Mouse (Mus musculus): ENCODE data around the gene Brca1. TPM values are rescaled to one million over a fixed set of nuclear protein-coding genes. Genes with fewer than 3 reads are reported as not detected.
A peak's percentile ranks its signal among the peaks of the same experiment; 100 is the strongest.

The Brca1 gene
- polyA plus RNA-seq, 1 experiment from 2014 or later, result 2.1 TPM

DNA sequence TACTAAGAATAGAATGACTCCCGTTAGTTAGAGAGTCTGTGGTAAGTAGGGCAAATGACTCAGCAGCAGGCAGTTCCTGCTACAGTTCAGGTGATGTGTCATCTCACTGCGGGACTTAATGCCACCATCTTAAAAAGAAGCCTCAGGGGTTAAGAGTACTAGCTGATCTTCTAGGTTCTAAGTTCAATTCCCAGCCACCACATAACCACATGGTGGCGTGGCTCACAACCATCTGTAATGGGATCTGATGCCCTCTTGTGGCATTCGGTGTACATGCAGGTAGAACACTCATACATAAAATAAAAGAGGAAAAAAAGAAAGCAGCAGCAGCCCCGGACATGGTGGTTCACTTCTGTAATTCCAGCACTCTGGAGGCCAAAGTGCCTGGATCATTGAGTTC is 10.6 kb upstream of the Brca1 start:
- Histone ChIP-seq H3K27ac (no peak overlapping the region), H3K36me3 (ENCODE audit: inconsistent target) (peaks cover 65% of the 10 kb centered on the region), H3K4me3 (ENCODE audit: inconsistent target) (no peak overlapping the region), H3K79me2 (ENCODE audit: inconsistent target) (peaks cover 23% of the 10 kb centered on the region)
- 12% methylated on average over 5 of the region's 5 CpGs for WGBS (ENCODE audit: missing documents)

- Histone ChIP-seq H3K4me3 (ENCODE audit: inconsistent target) (no peak overlapping the region), H3K79me2 (ENCODE audit: inconsistent target) (peaks cover 68% of the 10 kb centered on the region), H3K36me3 (ENCODE audit: inconsistent target) (peaks cover 52% of the 10 kb centered on the region), H3K27ac (no peak overlapping the region)
- WGBS (ENCODE audit: missing documents), result 92% methylated on average over 2 of the region's 2 CpGs
Measured at GRCm38 (mm10) chr11:101556954-101557353, 5.2 kb upstream of the Brca1 start.

DNA sequence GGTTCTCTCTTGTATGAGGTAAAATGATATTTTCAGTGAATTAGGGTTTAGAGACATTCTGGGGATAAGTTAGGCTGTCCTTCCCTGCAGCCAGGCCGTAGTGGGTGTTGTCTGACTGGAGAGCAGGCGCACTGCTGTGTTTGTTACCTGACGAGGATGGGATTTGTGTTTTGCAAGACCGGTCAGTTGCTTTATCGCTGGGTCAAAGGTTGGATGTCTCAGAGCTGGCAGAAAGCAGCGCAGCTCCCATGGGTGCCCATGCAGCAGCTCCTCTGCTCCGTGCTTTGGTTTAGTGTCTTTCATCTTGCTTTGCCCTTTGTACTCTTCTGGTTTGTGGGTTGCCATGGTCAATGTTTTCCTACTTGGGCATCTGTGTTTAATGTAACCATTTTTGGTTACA is 4.8 kb upstream of the Brca1 start:
- Histone ChIP-seq H3K36me3 (ENCODE audit: inconsistent target) (peaks cover 51% of the 10 kb centered on the region), H3K4me3 (ENCODE audit: inconsistent target) (no peak overlapping the region), H3K79me2 (ENCODE audit: inconsistent target) (peaks cover 68% of the 10 kb centered on the region), H3K27ac (no peak overlapping the region)
- WGBS (ENCODE audit: missing documents), result 93% methylated on average over 7 of the region's 7 CpGs

DNA sequence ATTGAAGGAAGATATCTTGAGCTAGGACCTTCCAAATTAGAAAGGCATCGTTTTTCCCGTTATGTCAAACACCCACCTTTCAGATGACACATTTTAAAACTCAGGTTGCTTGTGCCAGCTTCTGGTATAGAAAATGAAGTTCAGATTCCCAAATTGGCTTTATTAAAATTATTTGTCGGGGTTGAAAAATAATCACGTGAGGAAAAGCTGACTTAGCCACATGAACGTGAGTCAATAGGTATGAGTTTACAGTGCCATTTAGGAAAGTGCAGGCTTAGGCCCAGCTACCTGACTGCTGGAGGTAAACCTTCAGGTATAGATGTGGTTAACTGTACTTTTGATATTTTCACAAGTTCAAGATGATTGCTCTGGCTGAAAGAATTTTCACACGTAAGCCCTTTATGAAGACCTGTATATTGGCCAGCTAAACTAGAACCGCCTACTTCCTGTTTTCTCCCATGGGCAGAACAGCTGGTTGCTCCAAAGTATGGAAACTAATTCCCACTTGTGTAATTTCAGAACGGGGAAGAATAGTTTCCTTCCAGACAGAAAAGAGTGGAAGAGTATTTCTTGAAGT is 1.7 kb upstream of the Brca1 start:
- H3K79me2 ChIP-seq (ENCODE audit: inconsistent target), result peaks cover 85% of the 10 kb centered on the region
- 0% methylated on average over 8 of the region's 8 CpGs for WGBS (ENCODE audit: missing documents)
- H3K4me3 ChIP-seq (ENCODE audit: inconsistent target), result peak overlapping the region; percentile 93
- peaks cover 29% of the 10 kb centered on the region for H3K36me3 ChIP-seq (ENCODE audit: inconsistent target)
- peak overlapping the region; percentile 96 for H3K27ac ChIP-seq

DNA sequence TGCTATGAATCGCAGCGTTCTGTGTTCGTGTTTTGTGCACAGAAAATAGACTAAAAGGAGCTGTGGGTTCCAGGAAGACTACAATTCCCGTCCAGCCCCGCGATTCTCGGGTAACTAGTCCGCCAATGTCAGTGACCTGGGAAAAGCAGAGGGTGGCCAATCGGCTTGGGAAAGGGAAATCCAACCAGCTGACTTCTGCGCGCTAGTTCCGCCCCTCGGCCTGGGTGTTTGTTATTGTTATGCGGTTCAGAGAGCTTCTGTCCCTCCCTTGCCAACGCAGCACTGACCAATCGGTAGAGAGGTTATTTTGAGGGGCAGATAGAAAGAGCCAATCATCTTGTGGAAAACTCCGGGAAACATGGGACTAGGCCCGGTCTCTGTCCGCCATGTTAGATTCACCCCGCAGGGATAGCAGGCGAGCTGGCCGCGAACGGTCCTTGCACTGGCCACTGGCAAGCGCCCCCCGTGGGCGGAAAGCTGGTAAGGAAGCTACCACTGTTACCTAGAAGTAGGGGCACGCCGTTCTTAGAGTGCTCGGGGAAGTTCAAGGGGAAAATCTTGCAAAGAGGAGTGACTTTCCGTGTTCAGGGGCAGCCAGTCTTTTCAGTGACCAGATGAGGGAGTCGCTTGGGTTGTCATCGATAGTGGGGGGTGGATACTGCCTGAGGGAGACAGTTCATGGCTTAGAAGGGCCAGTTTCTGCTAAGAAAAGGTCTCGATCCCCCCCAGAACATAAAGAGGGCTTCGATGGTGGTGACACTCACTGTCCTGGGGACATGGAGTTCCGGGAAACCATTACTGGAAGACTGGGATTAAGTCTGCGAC is 933 bp upstream of the Brca1 start:
- H3K27ac ChIP-seq, result peak overlapping the region; percentile 96
- peaks cover 85% of the 10 kb centered on the region for H3K79me2 ChIP-seq (ENCODE audit: inconsistent target)
- under 1% methylated on average over 37 of the region's 37 CpGs for WGBS (ENCODE audit: missing documents)
- peaks cover 22% of the 10 kb centered on the region for H3K36me3 ChIP-seq (ENCODE audit: inconsistent target)
- H3K4me3 ChIP-seq (ENCODE audit: inconsistent target), result peak overlapping the region; percentile 93

DNA sequence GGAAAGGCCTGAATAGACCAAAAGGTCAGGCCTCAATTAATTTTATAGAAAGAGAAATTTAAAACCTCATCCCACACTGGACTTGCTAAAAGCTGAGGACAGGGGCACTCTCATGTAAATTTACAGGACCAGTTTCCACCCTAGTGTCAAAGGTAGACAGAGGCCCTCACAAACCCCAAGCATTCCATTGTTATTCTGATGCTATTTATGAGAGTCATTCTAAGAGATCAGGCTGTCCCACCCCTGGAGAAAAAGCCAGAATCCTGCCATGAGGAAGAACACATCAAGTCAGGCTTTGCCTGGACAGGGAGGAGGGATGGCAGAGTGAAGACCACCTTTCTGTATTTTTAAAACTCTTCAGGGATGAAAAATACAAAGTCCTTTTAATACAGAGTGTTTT is 3.2 kb downstream of the Brca1 start:
- no peak overlapping the region for H3K27ac ChIP-seq

GRCm38 (mm10) chr11:101544132-101544531 is 7.6 kb downstream of the Brca1 start:
- WGBS (ENCODE audit: missing documents), result 78% methylated on average over 1 of the region's 1 CpGs
- Histone ChIP-seq H3K79me2 (ENCODE audit: inconsistent target) (peaks cover 55% of the 10 kb centered on the region), H3K27ac (peak overlapping the region; percentile 46), H3K4me3 (ENCODE audit: inconsistent target) (no peak overlapping the region), H3K36me3 (ENCODE audit: inconsistent target) (no peaks in the 10 kb centered on the region)

More for the DNA sequence above, 3.2 kb downstream of the Brca1 start:
- peaks cover 72% of the 10 kb centered on the region for H3K79me2 ChIP-seq (ENCODE audit: inconsistent target)
- no peak overlapping the region for H3K4me3 ChIP-seq (ENCODE audit: inconsistent target)
- no peaks in the 10 kb centered on the region for H3K36me3 ChIP-seq (ENCODE audit: inconsistent target)

DNA sequence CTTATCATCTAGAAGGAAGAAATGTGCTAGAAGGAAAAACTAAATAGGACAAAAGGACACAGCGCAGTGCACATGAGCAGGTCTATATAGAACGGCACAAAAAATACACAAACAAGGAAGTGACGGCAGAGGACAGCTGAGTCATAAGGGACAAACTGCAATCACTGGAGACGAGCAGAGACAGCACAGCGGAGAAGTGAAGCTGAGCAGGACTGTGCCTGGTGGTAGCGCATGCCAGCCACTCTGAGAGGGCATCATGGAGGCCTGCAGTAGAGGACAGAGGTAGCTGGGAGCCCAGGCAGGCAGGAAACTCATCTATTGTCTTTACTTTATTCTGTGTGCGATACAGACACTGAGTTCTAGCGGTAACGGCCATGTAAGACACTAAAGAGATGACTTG is 8.2 kb downstream of the Brca1 start:
- H3K36me3 ChIP-seq (ENCODE audit: inconsistent target), result no peaks in the 10 kb centered on the region

GRCm38 (mm10) chr11:101526686-101527085 is 25.1 kb downstream of the Brca1 start:
- Histone ChIP-seq H3K4me3 (ENCODE audit: inconsistent target) (no peak overlapping the region), H3K79me2 (ENCODE audit: inconsistent target) (no peaks in the 10 kb centered on the region), H3K27ac (no peak overlapping the region), H3K36me3 (ENCODE audit: inconsistent target) (no peaks in the 10 kb centered on the region)
- WGBS (ENCODE audit: missing documents), result 86% methylated on average over 4 of the region's 4 CpGs

More for the DNA sequence above, 8.2 kb downstream of the Brca1 start:
- Histone ChIP-seq H3K4me3 (ENCODE audit: inconsistent target) (no peak overlapping the region), H3K27ac (peak overlapping the region; percentile 46), H3K79me2 (ENCODE audit: inconsistent target) (peaks cover 49% of the 10 kb centered on the region)
- 69% methylated on average over 9 of the region's 9 CpGs for WGBS (ENCODE audit: missing documents)

DNA sequence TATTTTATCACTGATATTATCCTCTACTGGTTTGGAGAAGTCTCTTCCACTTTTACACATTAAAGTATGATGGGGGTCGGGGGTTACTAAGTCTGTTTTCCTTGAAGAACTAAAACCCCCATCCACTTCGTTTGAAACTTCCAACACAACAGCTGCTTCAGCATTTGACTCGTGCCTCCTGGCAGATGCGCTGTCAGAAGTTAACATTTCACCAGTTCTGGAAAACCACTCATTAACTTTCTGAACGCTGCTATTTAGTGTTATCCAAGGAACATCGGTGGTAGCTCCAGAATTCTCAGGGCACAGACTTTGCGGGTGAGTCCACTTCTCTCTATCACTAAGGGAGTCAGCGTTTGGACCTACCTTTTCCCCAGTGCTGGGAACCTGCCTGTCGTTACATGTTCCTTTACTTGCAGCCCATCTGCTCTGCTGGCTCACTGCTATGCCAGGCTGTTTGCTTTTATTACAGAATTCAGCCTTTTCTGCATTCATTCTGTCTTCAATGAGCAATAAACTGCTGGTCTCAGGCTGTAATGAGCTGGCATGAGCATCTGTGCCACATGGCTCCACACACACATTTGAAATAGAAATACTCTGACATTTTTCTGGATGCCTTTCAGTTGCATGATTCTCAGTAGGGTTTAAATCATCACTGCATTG is 25.7 kb downstream of the Brca1 start:
- H3K36me3 ChIP-seq (ENCODE audit: inconsistent target), result no peaks in the 10 kb centered on the region
- WGBS (ENCODE audit: missing documents), result 95% methylated on average over 9 of the region's 9 CpGs
- H3K27ac ChIP-seq, result no peak overlapping the region
- H3K4me3 ChIP-seq (ENCODE audit: inconsistent target), result no peak overlapping the region
- no peaks in the 10 kb centered on the region for H3K79me2 ChIP-seq (ENCODE audit: inconsistent target)

DNA sequence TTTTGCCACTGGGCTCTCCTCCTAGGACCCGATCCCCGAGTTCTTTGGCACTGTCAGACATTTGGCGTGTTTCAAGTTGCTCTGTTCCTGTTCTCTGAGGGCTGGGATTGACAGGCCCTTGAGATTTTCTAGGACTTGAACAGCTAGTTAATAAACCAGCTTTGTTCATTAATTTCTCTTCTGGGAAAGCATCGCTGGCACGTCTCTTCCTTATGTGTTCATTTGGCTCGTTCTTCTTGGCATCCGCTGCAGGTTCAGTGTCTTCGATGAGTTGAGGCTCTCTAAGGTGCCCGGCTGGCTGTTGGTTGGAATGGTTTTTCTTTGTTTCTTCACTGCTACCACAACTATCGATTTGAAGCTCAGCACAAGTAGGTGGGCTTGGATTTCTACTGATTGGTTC is 26.7 kb downstream of the Brca1 start:
- Histone ChIP-seq H3K36me3 (ENCODE audit: inconsistent target) (no peaks in the 10 kb centered on the region), H3K27ac (no peak overlapping the region), H3K4me3 (ENCODE audit: inconsistent target) (no peak overlapping the region), H3K79me2 (ENCODE audit: inconsistent target) (no peaks in the 10 kb centered on the region)
- WGBS (ENCODE audit: missing documents), result 98% methylated on average over 10 of the region's 10 CpGs

DNA sequence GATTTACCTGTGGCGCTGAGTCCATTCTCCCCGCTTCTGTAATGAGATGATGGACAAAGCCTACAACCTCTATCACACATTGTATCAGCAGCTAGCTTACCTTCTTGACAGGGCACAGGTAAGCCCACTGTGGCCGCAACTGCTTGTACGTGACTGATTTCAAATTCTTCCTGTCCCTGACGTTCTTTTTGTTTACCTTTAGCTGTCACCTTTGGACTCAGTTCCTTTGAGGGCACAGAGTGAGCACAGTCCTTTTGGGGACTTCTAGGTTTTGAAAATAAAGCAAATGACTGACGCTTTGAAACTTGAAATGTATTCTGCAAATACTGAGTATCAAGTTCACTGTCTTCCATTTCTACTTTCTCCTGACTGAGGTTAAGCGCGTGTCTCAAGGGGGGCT is 27.3 kb downstream of the Brca1 start:
- 90% methylated on average over 8 of the region's 8 CpGs for WGBS (ENCODE audit: missing documents)
- Histone ChIP-seq H3K4me3 (ENCODE audit: inconsistent target) (no peak overlapping the region), H3K79me2 (ENCODE audit: inconsistent target) (no peaks in the 10 kb centered on the region), H3K36me3 (ENCODE audit: inconsistent target) (no peaks in the 10 kb centered on the region), H3K27ac (no peak overlapping the region)

- no peaks in the 10 kb centered on the region for H3K36me3 ChIP-seq (ENCODE audit: inconsistent target)
- no peak overlapping the region for H3K27ac ChIP-seq
- no peak overlapping the region for H3K4me3 ChIP-seq (ENCODE audit: inconsistent target)
- H3K79me2 ChIP-seq (ENCODE audit: inconsistent target), result no peaks in the 10 kb centered on the region
- 96% methylated on average over 6 of the region's 6 CpGs for WGBS (ENCODE audit: missing documents)
Measured at GRCm38 (mm10) chr11:101519364-101519763, 32.4 kb downstream of the Brca1 start.

DNA sequence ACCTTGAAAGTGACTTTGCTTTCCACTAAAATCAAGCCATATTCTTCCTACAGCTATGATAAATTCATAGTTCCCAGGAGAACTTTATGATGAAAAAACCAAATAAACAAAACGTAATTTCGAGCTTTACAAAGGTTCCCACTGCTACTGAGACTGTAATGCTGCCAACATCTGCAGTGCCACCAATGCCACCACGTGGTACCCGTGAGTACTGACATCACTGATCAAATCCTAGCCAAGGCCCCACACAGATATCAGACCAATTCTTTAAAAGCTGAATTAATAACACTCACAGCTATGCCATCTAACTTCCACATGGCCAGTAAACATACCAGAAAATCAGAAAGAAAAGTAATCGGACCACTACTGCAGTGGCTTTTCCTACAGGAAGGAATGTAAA is 32.8 kb downstream of the Brca1 start:
- Histone ChIP-seq H3K27ac (no peak overlapping the region), H3K4me3 (ENCODE audit: inconsistent target) (no peak overlapping the region), H3K36me3 (ENCODE audit: inconsistent target) (no peaks in the 10 kb centered on the region), H3K79me2 (ENCODE audit: inconsistent target) (no peaks in the 10 kb centered on the region)
- 74% methylated on average over 5 of the region's 5 CpGs for WGBS (ENCODE audit: missing documents)

GRCm38 (mm10) chr11:101507090-101507489 is 44.7 kb downstream of the Brca1 start:
- Histone ChIP-seq H3K27ac (no peak overlapping the region), H3K4me3 (ENCODE audit: inconsistent target) (no peak overlapping the region), H3K79me2 (ENCODE audit: inconsistent target) (no peaks in the 10 kb centered on the region), H3K36me3 (ENCODE audit: inconsistent target) (no peaks in the 10 kb centered on the region)
- WGBS (ENCODE audit: missing documents), result 87% methylated on average over 7 of the region's 7 CpGs

Measured in macrophage (primary cell).